Mouse (Mus musculus): ENCODE measurements around the gene Golph3. TPM values are rescaled to one million over a fixed set of nuclear protein-coding genes. Genes with fewer than 3 reads are reported as not detected.

Golph3 gene
- total RNA-seq (2021), result 100 to 1,000 TPM; 105 to 114 TPM
- long read RNA-seq, experiment 1, transcript Golph3-201 (4 exons, 2,652 nt), result major isoform, 30 of 36 reads
- long read RNA-seq, experiment 1, partial matches to known transcripts, result 0 of 36 reads
- long read RNA-seq, experiment 1, other reads (novel, unspliced or antisense), result 5 of 36 reads
- long read RNA-seq, experiment 2, transcript Golph3-201 (4 exons, 2,652 nt), result major isoform, 74 of 103 reads
- long read RNA-seq, experiment 2, partial matches to known transcripts, result 15 of 103 reads
- long read RNA-seq, experiment 2, other reads (novel, unspliced or antisense), result 8 of 103 reads

DNA sequence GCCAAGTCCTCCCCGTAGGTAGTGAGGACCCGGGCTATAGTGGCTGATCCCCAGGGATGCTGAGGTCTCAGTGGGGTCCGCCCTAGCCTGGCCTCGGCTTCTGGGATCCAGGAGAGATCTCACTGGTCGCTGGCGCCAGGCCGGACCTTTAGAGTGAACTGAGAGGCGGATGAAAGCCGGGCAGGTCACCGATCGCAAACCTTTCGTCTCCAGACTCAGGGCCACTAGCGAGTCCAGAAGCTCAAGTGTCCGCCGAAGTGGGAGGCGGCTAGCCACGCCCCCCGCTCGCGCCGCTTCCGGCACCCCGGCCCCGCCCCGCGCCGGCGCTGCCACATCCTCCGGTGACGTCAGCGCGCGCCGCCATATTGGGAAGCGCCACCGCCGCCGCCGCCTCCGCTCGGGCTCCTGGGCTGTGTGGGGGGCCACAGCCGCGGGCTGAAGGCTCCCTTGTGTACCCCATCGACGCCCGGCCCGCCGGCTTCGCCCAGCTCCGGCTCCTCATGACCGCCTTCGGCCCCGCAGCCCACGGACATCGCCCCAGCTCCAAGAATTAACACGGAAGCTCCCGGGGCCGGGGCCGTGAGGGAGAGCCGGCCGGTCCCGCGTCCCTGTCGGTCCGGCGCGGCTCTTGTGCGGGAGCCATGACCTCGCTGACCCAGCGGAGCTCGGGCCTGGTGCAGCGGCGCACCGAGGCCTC is at the start of gene Golph3:
Gene Golph3, plus strand, starts transcription at position 360 of the 697 bp plus-strand sequence.
- DNase-seq (ENCODE audit: low spot score in 2 of 2), result peak; percentile 88 to 91

DNA sequence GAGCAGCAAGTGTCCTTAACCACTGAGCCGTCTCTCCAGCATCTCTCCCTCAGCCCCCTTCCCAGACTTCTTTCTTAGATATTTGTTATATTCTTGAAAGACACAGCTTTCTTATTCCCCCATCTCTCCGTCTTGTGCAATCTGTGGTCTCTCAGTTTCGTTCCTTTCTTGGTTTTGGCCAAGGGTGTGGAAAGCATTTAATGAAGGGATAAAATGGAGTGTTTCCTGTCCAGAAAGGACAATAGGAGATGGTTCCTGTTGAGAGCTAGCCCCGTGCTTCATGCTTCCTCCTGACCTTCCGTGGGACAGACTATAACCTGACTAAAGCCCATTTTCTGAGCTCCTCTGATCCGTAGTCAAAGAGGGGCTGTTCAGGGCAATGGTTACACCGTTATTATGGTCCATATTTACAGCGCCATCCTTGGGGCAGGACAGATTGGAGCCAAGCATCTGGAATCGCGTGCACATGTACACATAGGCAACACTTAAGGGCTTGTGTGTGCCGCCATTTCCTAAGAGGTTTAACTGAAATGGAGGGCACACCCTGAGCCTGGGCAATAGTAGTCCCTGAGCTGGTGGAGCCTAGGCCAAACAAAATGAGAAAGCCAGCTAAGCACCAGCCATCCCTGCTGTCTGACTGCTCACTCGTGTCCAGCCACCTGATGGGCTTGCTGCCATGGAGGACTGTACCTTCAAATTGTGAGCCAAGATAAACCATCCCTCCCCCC is 47.8 kb upstream of the Golph3 start:
- DNase-seq (ENCODE audit: low spot score in 2 of 2), result no peak

DNA sequence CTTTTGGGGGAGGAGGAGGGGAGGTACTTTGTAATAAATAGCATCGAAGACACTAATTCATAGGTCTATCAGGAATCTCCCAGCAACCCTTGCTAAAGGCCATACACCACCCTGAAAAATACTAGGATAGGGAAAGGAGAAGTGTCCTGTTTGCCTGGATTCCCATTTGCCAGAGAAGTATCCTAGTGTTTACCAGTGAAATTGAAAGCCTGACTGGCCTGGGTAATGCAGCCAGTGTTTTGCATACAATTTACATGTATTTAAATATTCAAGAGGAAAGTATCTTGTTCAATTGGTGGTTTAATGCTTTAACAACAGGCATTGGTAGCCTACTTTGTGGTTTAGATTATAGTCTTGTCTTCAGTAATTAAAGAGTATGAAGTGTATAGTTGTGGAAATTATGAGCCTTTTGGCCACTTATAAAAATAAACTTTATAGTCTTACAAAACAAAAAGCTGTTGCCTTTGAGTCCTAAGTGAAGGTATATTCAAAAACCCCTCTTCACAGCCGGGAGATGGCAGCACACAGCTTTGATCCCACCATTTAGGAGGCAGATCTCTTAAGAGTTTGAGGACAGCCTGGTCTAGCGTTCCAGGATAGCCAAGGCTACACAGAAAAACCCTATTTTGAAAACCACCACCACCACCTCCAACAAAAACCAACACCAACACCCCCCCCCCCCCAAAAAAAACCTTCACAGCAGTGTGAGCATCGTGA is 47.0 kb upstream of the Golph3 start:
- DNase-seq (ENCODE audit: low spot score in 2 of 2), result no peak

DNA sequence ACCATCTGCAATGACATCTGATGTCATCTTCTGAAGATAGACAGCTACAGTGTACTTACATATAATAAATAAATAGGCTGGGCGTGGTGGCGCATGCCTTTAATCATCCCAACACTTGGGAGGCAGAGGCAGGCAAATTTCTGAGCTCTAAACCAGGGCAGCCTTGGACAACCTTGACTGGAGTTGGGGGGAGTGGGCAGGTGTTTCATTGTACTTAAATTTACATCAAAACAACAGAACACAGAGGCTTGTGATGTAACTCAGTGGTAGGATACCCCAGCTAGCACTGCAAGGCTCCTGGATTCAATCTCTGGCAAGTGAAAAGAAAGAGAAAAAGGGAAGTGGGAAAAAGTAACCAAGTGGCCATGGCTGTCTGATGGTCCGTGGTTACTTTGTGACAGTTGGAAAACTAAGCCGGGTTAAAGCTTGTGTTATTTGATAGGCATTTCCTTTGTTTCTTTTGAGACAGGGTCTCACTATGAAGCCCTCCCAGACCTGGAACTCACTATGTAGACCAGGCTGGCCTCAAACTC is 46.1 kb upstream of the Golph3 start:
- DNase-seq (ENCODE audit: low spot score in 2 of 2), result no peak

DNA sequence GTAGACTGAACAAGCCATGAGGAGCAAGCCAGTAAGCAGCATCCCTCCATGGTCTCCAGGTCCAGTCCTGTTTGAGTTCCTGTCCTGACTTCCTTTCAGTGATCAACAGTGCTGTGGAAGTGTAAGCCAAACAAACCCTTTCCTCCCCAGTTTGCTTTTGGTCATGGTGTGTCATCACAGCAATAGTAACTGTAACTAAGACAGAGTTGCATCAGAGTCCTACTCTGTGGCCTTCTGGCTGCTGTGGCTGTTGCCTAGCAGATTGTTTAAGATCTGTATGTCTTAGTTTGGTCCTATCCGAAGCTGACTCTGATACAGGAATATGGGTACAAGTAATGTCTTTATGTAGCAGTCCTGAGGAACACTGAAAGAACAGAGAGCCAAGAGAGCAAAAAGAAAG is 41.4 kb upstream of the Golph3 start:
- DNase-seq (ENCODE audit: low spot score in 2 of 2), result no peak

DNA sequence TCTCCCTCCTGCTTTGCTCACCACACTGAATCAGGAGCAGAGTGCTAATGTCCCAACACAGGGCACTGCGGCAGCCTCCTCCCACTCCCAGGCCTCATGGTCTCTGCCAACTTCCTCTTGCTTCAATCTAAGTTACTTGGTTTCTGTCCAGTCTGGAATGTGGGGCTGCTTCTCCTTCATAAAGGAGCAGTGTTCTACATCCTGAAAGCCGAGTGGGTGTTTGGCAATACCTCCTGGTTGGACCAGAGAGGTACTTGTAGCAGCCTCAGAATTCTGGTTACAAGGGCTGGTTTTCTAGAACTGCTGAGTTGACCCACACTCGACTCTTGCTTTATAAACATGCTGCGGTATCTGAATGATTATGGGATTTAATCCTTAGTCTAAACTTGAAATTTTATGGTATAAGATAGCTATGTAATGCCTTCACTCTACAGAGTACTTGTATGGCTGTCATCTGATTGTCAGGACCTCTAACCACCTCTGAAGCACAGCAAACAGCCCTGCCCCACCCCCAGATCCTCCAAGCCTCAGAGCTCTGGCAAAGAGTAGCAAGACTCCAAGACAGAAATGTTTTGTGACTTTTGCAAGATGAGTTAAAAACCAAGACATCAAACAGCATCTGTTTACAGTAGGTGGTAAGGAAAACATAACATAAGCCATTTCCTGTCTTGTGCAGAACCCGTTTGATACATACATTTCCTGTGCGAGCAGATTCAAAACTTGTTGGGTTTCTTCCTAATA is 36.3 kb upstream of the Golph3 start:
- no peak for DNase-seq (ENCODE audit: low spot score in 2 of 2)

DNA sequence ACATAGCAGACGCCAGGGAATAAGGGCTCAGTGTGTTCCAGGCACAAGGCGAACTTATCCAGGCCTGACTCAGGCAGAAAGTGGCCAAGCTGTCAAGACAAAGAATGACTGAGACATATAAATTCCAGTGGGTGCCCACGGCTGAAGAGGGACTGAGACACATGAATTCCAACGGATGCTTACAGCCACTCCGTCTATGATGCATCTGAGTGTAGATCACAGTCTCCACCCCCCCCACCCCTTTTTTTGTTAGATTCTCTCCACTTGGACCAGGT is 35.8 kb upstream of the Golph3 start:
- no peak for DNase-seq (ENCODE audit: low spot score in 2 of 2)

DNA sequence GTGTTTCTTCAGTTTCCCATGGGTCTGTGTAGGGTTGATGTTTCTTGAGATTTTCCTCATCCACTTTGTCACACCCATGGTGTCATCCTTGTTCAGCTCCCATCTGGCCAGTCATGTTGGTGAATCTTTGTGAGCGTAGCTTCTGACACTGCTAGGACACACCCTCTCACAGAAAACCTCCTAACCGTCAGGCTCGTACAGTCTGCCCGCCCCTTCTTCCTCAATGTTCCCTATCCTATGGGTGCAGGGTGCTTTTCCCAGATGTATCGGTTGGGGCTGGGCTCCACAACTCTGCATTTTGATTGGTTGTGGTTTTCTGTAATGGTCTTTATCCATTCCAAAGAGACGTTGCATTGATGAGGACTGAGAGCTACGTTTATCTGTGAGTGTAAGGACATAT is 30.9 kb upstream of the Golph3 start:
- no peak for DNase-seq (ENCODE audit: low spot score in 2 of 2)

DNA sequence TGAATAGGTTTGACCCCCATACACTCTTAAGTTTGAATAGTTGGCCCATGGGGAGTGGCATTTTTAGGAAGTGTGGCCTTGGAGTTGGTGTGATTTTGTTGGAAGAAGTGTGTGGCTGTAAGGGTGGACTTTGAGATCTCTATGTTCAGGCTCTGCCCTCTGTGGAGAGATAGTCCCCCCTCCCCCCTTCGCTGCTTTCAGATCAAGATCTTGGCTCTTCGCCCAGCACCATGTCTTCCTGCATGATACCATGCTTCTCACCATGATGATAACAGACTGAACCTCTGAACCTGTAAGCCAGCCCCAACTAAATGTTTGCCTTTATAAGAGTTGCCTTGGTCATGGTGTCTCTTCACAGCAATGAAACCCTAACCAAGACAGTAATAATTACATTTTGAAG is 29.5 kb upstream of the Golph3 start:
- DNase-seq (ENCODE audit: low spot score in 2 of 2), result no peak

DNA sequence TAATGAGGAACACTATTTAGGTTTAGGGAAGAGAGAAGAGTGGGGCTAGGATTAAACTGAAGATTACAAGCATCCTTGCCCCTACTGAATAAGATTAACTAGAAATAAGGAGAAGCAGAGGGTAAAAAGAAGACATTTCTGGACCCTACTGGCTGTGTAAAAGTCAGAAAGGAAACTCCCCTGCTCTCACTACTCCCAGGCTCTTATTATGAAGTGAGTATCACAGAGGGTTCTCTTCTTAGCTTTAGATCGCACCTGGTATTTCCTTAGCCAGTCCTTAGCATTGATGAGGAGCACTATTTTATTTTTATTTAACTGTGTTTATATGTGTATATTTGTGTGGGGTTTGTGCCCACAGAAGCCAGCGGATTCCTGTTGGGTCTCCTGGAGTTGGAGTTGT is 25.0 kb upstream of the Golph3 start:
- DNase-seq (ENCODE audit: low spot score in 2 of 2), result no peak

DNA sequence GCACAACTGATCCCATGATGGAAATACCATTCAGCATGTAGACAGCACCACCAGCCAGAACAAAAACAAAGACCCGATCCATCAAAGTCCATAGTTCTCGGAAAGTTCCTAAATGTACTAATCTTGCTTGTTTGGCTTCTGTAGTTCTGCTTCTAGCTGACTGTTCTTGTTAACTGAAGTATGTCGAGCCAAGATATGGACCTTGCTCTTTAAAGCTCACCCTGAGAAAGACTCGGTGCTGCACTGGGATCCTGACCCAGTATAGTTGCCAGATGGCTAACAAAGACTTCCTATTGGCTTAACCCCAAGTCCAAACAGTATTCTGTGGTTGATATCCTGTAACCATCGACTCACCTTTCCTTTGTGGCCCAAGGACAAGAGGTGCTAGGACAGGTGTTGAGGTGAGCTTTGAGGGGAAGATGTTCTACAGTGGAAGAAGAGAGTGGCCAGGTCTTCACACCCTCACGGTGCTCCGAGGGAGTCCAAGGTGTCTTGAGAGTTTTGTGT is 23.0 kb upstream of the Golph3 start:
- DNase-seq (ENCODE audit: low spot score in 2 of 2), result no peak

DNA sequence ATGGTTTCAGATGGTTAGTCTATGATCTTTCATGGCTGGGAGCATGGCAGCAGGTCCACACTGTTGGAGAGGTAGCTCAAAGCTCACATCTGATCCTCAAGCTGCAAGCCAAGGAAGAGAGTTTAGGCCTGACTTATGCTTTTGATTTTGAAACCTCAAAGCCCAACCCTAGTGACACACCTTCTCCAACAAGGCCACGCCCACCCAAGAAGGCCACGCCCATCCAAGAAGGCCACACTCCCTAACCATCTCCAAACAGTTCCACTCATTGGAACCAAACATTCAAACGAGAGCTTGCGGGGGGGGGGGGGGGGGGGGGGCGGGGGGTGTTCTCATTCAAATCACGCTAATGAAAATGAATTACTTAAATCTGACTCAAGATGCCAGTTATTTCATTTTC is 19.5 kb upstream of the Golph3 start:
- DNase-seq (ENCODE audit: low spot score in 2 of 2), result no peak

DNA sequence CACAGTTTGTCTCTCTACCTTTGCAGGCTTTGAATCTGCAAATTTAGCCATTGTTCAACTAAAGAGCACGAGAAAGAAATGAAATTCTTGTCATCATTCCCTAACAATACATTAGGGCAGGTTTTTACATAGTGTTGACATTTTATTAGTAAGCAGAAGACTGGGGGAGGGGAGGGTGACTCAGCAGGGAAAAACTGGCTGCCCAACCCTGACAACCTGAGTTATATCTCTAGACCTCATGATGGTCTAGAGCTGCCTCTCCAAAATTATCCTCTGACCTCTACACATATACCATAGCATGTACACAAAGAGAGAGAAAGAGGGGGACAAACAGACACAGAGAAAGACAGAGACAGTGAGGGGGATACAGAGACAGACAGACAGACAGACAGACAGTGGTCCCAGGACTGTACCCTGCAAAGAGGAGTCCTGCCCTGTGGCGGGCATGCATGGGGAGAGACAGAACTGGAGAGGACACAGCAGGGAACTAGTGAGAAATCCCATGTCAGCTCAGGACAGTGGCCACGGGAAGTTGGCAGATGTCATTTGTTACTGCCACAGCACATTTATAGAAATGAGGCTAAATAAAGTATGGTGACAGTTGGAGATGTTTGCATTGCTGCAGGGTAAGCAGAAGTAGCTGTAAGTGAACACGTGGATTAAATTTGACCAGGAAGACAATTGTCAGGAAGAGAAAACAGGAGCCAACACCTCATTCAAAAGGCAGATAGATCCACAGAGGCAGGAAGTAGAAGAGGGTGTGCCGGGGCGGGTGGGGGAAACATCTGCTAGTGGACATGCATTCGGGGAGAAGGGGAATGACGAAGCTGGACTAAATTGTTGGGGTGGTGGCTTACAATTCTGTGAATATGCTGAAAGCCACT is 14.8 kb upstream of the Golph3 start:
- no peak for DNase-seq (ENCODE audit: low spot score in 2 of 2)

DNA sequence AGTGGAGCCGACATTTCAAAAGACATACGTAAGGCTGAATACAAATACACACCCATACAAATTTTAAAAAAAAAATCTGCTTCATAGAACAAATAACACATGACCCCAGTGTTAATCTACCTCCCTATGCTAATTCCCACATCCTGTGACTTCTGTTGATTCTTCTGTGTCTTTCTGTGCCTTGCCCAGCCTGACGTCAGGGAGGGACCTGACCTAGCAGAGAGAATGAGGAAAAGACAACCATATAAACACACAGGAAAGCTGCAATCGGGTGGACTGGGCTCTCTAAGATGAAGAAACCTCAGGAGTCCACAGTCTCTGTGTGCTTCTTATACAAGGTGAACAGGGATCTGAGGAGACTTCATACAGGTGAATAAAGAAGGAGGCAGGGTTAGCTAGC is 14.1 kb upstream of the Golph3 start:
- no peak for DNase-seq (ENCODE audit: low spot score in 2 of 2)

DNA sequence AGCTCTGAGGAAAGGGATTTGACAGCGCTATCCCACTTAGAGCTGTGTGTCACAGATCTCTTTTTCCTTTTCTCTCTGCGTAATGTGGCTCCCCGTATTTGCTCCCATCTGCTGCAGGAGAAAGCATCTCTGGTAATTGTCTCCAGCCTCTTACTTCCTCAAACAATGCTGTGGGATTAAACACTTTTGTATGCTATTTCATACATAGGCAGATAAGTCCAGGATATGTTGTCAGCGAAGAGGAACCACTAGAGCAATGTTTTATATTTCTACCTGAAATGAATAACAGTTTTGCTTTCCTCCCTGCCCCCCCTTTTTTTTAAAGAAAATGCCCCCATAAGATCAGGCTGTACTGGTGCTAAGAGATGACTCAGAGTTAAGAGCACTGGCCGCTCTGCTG is 12.7 kb upstream of the Golph3 start:
- DNase-seq (ENCODE audit: low spot score in 2 of 2), result no peak

DNA sequence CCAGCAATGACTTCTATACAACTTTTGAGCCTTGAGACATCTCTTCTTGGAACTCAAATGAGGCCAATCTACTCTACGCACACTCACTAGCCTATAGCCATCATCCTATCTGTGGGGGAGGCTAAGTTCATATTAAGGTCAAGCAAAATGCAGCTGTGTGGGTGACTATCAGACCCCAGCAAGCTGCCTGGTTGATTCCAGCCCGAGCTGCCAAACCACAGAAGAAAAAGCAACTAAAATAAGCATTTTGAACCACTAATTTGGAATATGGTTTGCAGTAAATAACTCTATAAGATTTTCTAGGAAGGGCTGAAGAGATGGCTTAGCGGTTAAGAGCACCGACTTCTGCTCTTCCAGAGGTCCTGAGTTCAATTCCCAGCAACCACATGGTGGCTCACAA is 10.6 kb upstream of the Golph3 start:
- DNase-seq (ENCODE audit: low spot score in 2 of 2), result no peak

DNA sequence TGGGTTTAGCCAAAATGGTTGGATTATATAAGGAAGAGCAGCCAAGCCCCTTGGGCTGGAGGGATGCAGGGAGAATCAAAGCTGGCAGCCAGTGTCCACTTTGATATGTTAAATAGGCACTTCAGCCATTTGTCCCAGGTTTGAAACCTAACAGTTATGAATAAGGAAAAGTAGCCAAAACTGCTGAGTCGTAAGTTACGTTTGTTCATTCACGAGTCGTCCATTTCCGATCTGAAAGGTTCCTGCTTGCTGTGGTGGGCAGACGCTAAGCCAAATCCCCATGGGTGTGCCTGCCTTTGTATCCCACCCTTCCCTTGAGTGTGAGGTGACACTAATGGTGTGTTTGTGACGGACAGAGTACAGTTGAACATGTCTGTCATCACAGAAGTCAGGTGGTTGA is 9.8 kb upstream of the Golph3 start:
- DNase-seq (ENCODE audit: low spot score in 2 of 2), result no peak

DNA sequence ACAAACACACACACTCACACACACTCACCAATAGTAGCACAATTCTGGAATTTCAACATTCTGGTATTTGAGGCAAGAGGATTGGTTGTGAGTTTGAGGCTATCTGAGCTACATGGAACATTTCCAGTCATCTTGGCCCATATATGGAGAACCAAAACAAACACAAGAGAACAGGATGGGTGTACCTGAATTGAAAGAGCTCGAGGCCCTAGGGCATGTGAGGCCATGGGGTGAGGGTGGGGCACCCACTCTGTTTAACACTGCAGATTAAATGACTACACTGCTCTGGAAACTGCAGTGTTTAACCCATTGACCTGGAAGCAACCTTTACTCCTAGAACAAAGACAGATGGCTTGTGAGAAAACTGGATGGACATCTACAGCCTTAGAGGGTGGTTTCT is 8.0 kb upstream of the Golph3 start:
- DNase-seq (ENCODE audit: low spot score in 2 of 2), result no peak

DNA sequence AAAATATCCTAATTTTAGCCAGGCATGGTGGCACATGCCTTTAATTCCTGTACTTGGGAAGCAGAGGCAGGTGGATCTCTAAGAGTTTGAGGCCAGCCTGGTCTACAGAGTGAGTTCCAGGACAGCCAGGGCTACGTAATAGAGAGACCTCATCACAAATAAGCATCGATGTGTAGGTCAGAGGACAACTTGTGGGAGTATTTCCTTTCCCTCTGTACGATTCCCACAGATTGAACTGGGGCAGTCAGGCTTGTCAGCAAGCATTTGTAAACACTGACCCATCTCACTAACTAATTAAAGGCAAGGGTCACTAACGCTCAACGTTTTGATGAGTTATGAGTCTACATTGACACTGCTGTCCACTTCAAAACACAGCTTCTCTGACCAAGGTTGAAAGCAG is 6.7 kb upstream of the Golph3 start:
- no peak for DNase-seq (ENCODE audit: low spot score in 2 of 2)

DNA sequence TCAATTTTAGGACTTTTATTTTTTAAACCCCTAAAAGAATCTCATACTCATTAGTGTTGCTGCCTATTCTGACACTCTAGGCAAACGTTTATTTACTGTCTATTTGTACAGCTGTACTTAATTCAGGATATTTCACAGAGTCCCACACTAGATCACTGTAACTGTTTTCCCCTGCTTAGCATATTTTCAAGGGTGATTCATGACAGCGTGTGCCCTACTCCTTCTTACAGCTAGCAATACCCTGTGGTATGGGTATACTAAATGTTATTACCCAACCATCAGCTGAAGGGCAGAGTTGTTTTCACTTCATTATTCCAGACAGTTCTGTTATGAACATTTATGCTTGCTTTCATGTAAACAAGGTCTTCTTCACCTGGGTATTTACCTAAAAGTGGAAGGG is 5.3 kb upstream of the Golph3 start:
- DNase-seq (ENCODE audit: low spot score in 2 of 2), result no peak

All from adrenal gland, postnatal 4 days (tissue).